Mouse (Mus musculus) hindbrain, embryonic 12.5 days (tissue): Measurements from ENCODE around the gene Gm12394. TPM values are rescaled to one million over a fixed set of nuclear protein-coding genes. Genes with fewer than 3 reads are reported as not detected.
"Not testable (repeated sequence)": the region's sequence is repeated elsewhere in the genome, so short reads cannot be mapped to it uniquely, and the experiment has no call there.

Source experiments
- ATAC-seq: fragments of 200-750 bp; cut with Nextera tagmentation; 2 replicates; pipeline ENCODE4 v1.8.0; 2017; ENCODE audit warnings: moderate TSS enrichment; ENCODE audit not compliant: low FRiP score
- H3K27ac ChIP-seq: fragments of 300-500 bp; sonication (generic); 2 replicates; pipeline ENCODE4 v1.5.1; 2016; ENCODE audit warnings: mild to moderate bottlenecking
- H3K27me3 ChIP-seq: fragments of 300-500 bp; sonication (generic); 2 replicates; pipeline ENCODE4 v1.6.1; 2016; ENCODE audit warnings: mild to moderate bottlenecking
- H3K36me3 ChIP-seq: fragments of 300-500 bp; sonication (generic); 2 replicates; pipeline ENCODE4 v1.6.1; 2016; ENCODE audit warnings: mild to moderate bottlenecking
- H3K4me1 ChIP-seq: fragments of 300-500 bp; sonication (generic); 2 replicates; pipeline ENCODE4 v1.6.1; 2016
- H3K4me2 ChIP-seq: fragments of 300-500 bp; sonication (generic); replicated peaks from 2 replicates; pipeline ENCODE4 v1.6.1; 2016; ENCODE audit warnings: mild to moderate bottlenecking
- H3K4me3 ChIP-seq: fragments of 300-500 bp; sonication (generic); 2 replicates; pipeline ENCODE4 v1.5.1; 2016; ENCODE audit warnings: mild to moderate bottlenecking
- H3K9ac ChIP-seq: fragments of 300-500 bp; sonication (generic); 2 replicates; pipeline ENCODE4 v1.6.1; 2016; ENCODE audit warnings: mild to moderate bottlenecking, moderate library complexity
- H3K9me3 ChIP-seq: fragments of 300-500 bp; sonication (generic); replicated peaks from 2 replicates; pipeline ENCODE4 v1.6.1; 2016; ENCODE audit warnings: mild to moderate bottlenecking
- WGBS: fragments of 180-500 bp; shearing (Covaris S2); methylation state at CpG from one replicate; pipeline ENCODE4 v1.1.7; 2016; 5-methylcytosine and 5-hydroxymethylcytosine counted together
- polyA plus RNA-seq: library from polyadenylated mRNA; unstranded; fragments of >200 nt; fragmentation: Nextera tagmentation; extraction: Ambion mirVana; gene quantifications from 2 replicates; pipeline ENCODE4 v1.2.1, GENCODE M21; 2016

The Gm12394 gene
- 0.31 and 0.48 TPM in 2 replicates for polyA plus RNA-seq

DNA sequence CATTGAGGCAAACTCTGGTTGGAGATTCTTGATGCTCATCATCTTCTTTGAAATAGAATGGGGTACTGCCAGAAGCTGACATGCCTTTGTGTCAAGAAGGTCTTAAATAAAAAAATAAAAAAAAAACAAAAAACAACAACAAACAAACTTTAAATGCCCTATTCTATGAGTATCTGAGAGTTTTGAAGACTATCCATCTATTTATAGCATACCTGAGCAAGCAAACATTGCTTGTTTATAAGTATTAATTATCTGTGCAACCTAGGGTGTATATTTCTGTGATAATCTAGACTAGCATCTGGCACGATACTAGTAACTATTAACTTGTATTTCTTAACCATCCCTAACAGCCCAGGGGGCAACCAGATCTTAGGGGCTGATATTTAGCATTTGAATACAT, at the start of gene Gm12394:
Gene Gm12394 (minus strand): TSS at position 101 of the 400 bp plus-strand sequence.
- ATAC-seq, H3K9ac ChIP-seq, H3K4me3 ChIP-seq, H3K4me2 ChIP-seq, H3K27me3 ChIP-seq, H3K36me3 ChIP-seq, H3K9me3 ChIP-seq, H3K4me1 ChIP-seq, H3K27ac ChIP-seq: not testable (repeated sequence)
- 74% methylated on average over 1 of the region's 1 CpGs for WGBS

DNA sequence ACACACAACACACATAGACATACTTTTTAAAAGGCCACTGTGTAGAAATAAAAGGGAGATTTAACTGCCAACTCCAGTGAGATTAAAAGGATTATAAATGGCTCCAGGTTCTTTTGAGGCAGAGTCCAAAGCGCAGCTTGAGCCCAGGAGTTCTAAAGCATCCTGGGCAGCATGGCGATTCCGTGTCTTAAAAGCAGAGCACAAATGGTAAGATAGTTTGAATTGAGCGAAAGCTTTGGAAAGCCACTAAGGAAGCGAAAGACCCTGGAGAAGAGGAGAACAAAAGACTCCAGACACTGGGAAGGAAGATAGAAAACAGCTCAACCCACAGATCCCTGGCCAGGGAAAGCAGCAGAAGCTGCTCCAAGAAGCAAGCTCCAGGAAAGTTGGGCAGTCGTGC, 48.4 kb upstream of the Gm12394 start:
- Histone ChIP-seq H3K27ac (no peak overlapping the region), H3K27me3 (no peaks in the 10 kb centered on the region), H3K9ac (no peak overlapping the region), H3K4me3 (no peak overlapping the region), H3K4me2 (no peak overlapping the region), H3K36me3 (no peaks in the 10 kb centered on the region), H3K4me1 (no peaks in the 10 kb centered on the region), H3K9me3 (no peaks in the 10 kb centered on the region)
- no peak for ATAC-seq
- WGBS, result 79% methylated on average over 6 of the region's 6 CpGs

GRCm38 (mm10) chr4:42904523-42904922, 48.0 kb upstream of the Gm12394 start:
- Histone ChIP-seq H3K27me3 (no peaks in the 10 kb centered on the region), H3K4me3 (no peak overlapping the region), H3K9me3 (no peaks in the 10 kb centered on the region), H3K4me2 (no peak overlapping the region), H3K4me1 (no peaks in the 10 kb centered on the region), H3K36me3 (no peaks in the 10 kb centered on the region), H3K9ac (no peak overlapping the region), H3K27ac (no peak overlapping the region)
- ATAC-seq, result no peak
- 97% methylated on average over 3 of the region's 3 CpGs for WGBS

- H3K36me3 ChIP-seq, result no peaks in the 10 kb centered on the region
- no peaks in the 10 kb centered on the region for H3K4me1 ChIP-seq
- no peak overlapping the region for H3K4me3 ChIP-seq
- 71% methylated on average over 1 of the region's 1 CpGs for WGBS
- H3K27me3 ChIP-seq, result no peaks in the 10 kb centered on the region
- ATAC-seq, result no peak
- no peak overlapping the region for H3K4me2 ChIP-seq
- no peak overlapping the region for H3K27ac ChIP-seq
- no peaks in the 10 kb centered on the region for H3K9me3 ChIP-seq
- H3K9ac ChIP-seq, result no peak overlapping the region
Measured at GRCm38 (mm10) chr4:42903942-42904341, 47.4 kb upstream of the Gm12394 start.

GRCm38 (mm10) chr4:42902730-42903129, 46.2 kb upstream of the Gm12394 start:
- Histone ChIP-seq H3K9ac (no peak overlapping the region), H3K4me1 (no peaks in the 10 kb centered on the region), H3K9me3 (no peaks in the 10 kb centered on the region), H3K4me3 (no peak overlapping the region), H3K4me2 (no peak overlapping the region), H3K36me3 (no peaks in the 10 kb centered on the region), H3K27me3 (no peaks in the 10 kb centered on the region), H3K27ac (no peak overlapping the region)
- no peak for ATAC-seq
- 91% methylated on average over 5 of the region's 5 CpGs for WGBS

- Histone ChIP-seq H3K9ac (no peak overlapping the region), H3K36me3 (no peaks in the 10 kb centered on the region), H3K27ac (no peak overlapping the region), H3K4me1 (no peaks in the 10 kb centered on the region), H3K27me3 (no peaks in the 10 kb centered on the region), H3K4me3 (no peak overlapping the region), H3K4me2 (no peak overlapping the region), H3K9me3 (no peaks in the 10 kb centered on the region)
- 63% methylated on average over 9 of the region's 9 CpGs for WGBS
- ATAC-seq, result no peak
Measured at GRCm38 (mm10) chr4:42902174-42902573, 45.6 kb upstream of the Gm12394 start.

GRCm38 (mm10) chr4:42900878-42901277, 44.3 kb upstream of the Gm12394 start:
- no peak overlapping the region for H3K9ac ChIP-seq
- H3K27me3 ChIP-seq, result no peaks in the 10 kb centered on the region
- H3K27ac ChIP-seq, result no peak overlapping the region
- H3K4me3 ChIP-seq, result no peak overlapping the region
- WGBS, result 54% methylated on average over 5 of the region's 5 CpGs
- no peak for ATAC-seq
- no peaks in the 10 kb centered on the region for H3K9me3 ChIP-seq
- no peaks in the 10 kb centered on the region for H3K36me3 ChIP-seq
- no peak overlapping the region for H3K4me2 ChIP-seq
- no peaks in the 10 kb centered on the region for H3K4me1 ChIP-seq

- H3K4me2 ChIP-seq, result no peak overlapping the region
- no peak overlapping the region for H3K9ac ChIP-seq
- H3K4me1 ChIP-seq, result no peaks in the 10 kb centered on the region; the same call in 1 of the 2 replicates
- no peaks in the 10 kb centered on the region for H3K27me3 ChIP-seq
- ATAC-seq, result no peak
- no peak overlapping the region for H3K4me3 ChIP-seq
- H3K27ac ChIP-seq, result no peak overlapping the region
- no peaks in the 10 kb centered on the region for H3K36me3 ChIP-seq
- H3K9me3 ChIP-seq, result no peaks in the 10 kb centered on the region
- WGBS, result 38% methylated on average over 3 of the region's 3 CpGs
Measured at GRCm38 (mm10) chr4:42898914-42899313, 42.3 kb upstream of the Gm12394 start.

- H3K4me2 ChIP-seq, result no peak overlapping the region
- no peaks in the 10 kb centered on the region; the same call in 1 of the 2 replicates for H3K4me1 ChIP-seq
- 47% methylated on average over 7 of the region's 7 CpGs for WGBS
- no peak for ATAC-seq
- H3K9me3 ChIP-seq, result no peaks in the 10 kb centered on the region
- no peak overlapping the region for H3K4me3 ChIP-seq
- H3K27me3 ChIP-seq, result no peaks in the 10 kb centered on the region
- no peaks in the 10 kb centered on the region for H3K36me3 ChIP-seq
- no peak overlapping the region for H3K9ac ChIP-seq
- no peak overlapping the region for H3K27ac ChIP-seq
Measured at GRCm38 (mm10) chr4:42895118-42895517, 38.5 kb upstream of the Gm12394 start.

DNA sequence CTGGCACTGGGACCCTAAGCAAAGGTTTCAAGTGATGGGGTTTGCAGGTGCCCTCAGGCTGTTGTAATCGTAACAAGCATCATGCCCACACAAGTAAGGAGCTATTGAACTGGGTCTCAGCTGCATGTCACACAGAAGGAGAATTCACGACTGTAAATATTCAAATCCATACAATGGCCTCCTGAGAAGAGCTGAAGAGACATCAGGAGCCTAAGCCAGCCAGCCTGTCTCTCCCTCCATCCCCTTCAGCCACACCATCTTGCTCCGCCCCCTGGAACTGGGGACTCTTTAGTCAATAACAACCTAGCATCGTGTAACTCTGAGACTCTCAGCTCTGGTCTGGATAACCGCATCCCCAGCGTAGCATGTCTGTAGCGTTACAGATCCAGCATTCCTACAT, 34.6 kb upstream of the Gm12394 start:
- H3K27me3 ChIP-seq, result no peaks in the 10 kb centered on the region
- H3K36me3 ChIP-seq, result no peaks in the 10 kb centered on the region
- H3K9me3 ChIP-seq, result no peaks in the 10 kb centered on the region
- 65% methylated on average over 7 of the region's 7 CpGs for whole genome bisulfite sequencing
- H3K9ac ChIP-seq, result no peak overlapping the region
- H3K4me1 ChIP-seq, result no peaks in the 10 kb centered on the region; the same call in 1 of the 2 replicates
- no peak overlapping the region for H3K4me3 ChIP-seq
- no peak for ATAC-seq
- no peak overlapping the region for H3K27ac ChIP-seq
- no peak overlapping the region for H3K4me2 ChIP-seq

DNA sequence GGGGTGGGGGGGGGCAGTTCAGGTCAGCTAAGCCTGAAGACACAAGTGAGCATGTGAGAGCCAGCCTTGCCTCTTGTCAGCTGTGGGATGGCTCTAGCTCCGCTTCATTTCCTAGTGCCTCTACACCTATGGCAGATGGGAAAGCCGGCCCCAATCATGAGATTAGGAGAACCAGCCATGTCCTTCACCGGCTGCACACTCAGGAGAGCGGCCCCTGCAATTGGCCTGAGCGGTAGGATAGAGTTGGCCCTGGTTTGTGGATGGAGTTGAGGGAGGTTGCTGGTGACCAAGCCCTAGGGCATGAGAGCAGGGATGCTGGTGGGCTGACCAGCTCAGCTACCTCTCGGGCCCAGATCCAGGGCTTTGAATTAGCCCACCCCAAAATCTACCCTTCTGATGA, 32.2 kb upstream of the Gm12394 start:
- no peak overlapping the region for H3K27ac ChIP-seq
- H3K4me3 ChIP-seq, result no peak overlapping the region
- 95% methylated on average over 6 of the region's 6 CpGs for WGBS
- H3K9ac ChIP-seq, result no peak overlapping the region
- H3K4me2 ChIP-seq, result no peak overlapping the region
- no peaks in the 10 kb centered on the region for H3K4me1 ChIP-seq
- no peaks in the 10 kb centered on the region for H3K27me3 ChIP-seq
- H3K36me3 ChIP-seq, result no peaks in the 10 kb centered on the region
- no peaks in the 10 kb centered on the region for H3K9me3 ChIP-seq
- ATAC-seq, result no peak

- ATAC-seq, result no peak
- no peak overlapping the region for H3K4me3 ChIP-seq
- H3K27me3 ChIP-seq, result no peaks in the 10 kb centered on the region
- no peak overlapping the region for H3K27ac ChIP-seq
- no peaks in the 10 kb centered on the region for H3K9me3 ChIP-seq
- H3K36me3 ChIP-seq, result no peaks in the 10 kb centered on the region
- H3K4me1 ChIP-seq, result no peaks in the 10 kb centered on the region
- WGBS, result 91% methylated on average over 6 of the region's 6 CpGs
- no peak overlapping the region for H3K4me2 ChIP-seq
- H3K9ac ChIP-seq, result no peak overlapping the region
Measured at GRCm38 (mm10) chr4:42886926-42887325, 30.4 kb upstream of the Gm12394 start.

DNA sequence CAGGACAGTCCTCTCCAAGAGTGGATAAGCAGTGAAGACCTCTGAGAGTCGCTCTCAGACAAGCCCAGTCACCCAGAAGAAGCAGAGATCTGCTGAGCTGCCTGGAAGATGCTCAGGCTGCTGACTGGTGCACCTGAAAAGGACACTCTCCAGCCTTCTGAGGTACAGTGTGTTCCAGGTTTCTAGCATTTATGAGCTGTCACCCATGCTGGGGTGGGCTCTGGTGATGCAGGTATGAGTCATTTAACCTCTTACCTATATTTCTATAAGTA, 24.0 kb upstream of the Gm12394 start:
- H3K36me3 ChIP-seq, result no peaks in the 10 kb centered on the region
- no peak overlapping the region for H3K9ac ChIP-seq
- 0 out of 2 replicates have a peak, but pooled peaks cover 2% of the 10 kb centered on the region for H3K27me3 ChIP-seq
- no peak overlapping the region for H3K4me3 ChIP-seq
- H3K27ac ChIP-seq, result no peak overlapping the region
- H3K4me1 ChIP-seq, result no peaks in the 10 kb centered on the region
- H3K4me2 ChIP-seq, result no peak overlapping the region
- no peak for ATAC-seq
- no peaks in the 10 kb centered on the region for H3K9me3 ChIP-seq
- WGBS, result 65% methylated on average over 1 of the region's 1 CpGs
